Mouse (Mus musculus): ENCODE measurements around the gene Capn3. TPM values are rescaled to one million over a fixed set of nuclear protein-coding genes. Genes with fewer than 3 reads are reported as not detected.

The Capn3 gene
- polyA plus RNA-seq, 1 experiment from 2014 or later, result 0.59 TPM

DNA sequence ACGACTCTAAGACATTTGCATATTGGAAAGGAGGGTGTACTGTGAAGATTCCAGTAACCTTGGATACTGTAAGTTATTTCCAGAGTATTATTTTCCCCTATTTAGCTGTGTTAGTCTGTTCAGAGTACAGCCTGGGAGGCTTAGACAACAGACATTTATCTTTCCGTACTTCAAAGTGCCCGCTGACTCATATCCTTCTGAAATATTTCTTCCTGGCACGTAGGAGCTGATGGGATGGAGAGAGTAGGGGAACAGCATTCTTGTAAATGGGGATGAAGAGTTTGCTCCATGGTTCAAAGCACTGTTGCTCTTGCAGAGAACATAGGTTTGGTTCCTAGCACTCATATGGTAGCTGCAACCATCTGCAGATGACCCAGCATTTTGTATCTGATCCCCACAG is 3.2 kb upstream of the Capn3 start:
- Histone ChIP-seq H3K27me3 (ENCODE audit: control insufficient read depth, insufficient read depth, low read length) (no peaks in the 10 kb centered on the region), H3K9me3 (ENCODE audit: control insufficient read depth, low read length) (no peaks in the 10 kb centered on the region), H3K4me3 (ENCODE audit: low read depth, low read length) (no peak overlapping the region), H3K4me1 (ENCODE audit: control insufficient read depth, insufficient read depth, low read length) (no peaks in the 10 kb centered on the region), H3K9ac (replicated peaks; ENCODE audit: low read depth, low read length) (no peak overlapping the region), H3K27ac (ENCODE audit: low read depth, low read length) (no peak overlapping the region), H3K36me3 (ENCODE audit: control insufficient read depth, insufficient read depth, low read length) (no peaks in the 10 kb centered on the region), H3K4me2 (ENCODE audit: low read depth, low read length) (no peak overlapping the region)
- 83% methylated on average over 4 of the region's 4 CpGs for WGBS
- ATAC-seq (ENCODE audit: low read depth), result no peak

DNA sequence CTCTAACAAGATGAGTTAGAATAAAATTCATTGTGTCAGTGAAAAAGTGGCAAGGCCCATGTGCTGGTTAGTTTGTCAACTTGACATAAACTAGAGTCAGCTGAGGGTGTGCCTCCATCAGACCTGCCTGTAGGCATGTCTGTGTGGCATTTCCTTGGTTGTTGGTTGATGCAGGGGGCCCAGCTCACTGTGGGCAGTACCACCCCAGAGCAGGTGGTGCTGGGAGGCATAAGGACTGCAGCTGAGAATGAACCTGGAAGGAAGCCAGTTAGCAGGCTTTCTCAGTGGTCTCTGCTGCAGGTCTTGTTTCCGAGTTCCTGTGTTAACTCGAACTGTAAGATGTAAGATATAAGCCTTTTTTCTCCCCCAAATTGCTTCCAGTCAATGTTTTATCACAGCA is 832 bp upstream of the Capn3 start:
- no peaks in the 10 kb centered on the region for H3K4me1 ChIP-seq (ENCODE audit: control insufficient read depth, insufficient read depth, low read length)
- 76% methylated on average over 2 of the region's 2 CpGs for WGBS
- no peak for ATAC-seq (ENCODE audit: low read depth)

DNA sequence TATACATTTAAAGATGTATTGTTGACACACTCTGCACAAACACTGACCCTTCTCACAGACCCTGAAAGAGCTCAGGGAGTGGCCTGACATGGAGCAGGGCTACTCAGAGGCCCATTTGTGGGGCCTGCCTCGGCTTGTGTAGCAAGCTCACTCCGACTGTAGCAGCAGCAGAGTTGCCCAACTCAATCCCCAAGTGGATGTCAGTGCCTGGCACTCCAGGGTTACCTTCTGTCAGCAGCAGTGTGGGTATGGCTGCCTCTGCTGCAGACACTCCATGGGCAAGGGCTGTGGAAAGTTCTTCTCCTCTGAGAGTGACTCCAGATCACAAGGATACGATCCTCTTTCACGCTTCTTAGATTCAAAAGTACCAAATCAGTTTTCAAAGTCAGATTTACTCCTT is 4.4 kb downstream of the Capn3 start:
- no peak overlapping the region for H3K4me2 ChIP-seq (ENCODE audit: low read depth, low read length)

More for the DNA sequence above, 832 bp upstream of the Capn3 start:
- Histone ChIP-seq H3K9ac (replicated peaks; ENCODE audit: low read depth, low read length) (no peak overlapping the region), H3K36me3 (ENCODE audit: control insufficient read depth, insufficient read depth, low read length) (no peaks in the 10 kb centered on the region), H3K4me3 (ENCODE audit: low read depth, low read length) (no peak overlapping the region), H3K9me3 (ENCODE audit: control insufficient read depth, low read length) (no peaks in the 10 kb centered on the region), H3K27ac (ENCODE audit: low read depth, low read length) (no peak overlapping the region), H3K4me2 (ENCODE audit: low read depth, low read length) (no peak overlapping the region), H3K27me3 (ENCODE audit: control insufficient read depth, insufficient read depth, low read length) (no peaks in the 10 kb centered on the region)

DNA sequence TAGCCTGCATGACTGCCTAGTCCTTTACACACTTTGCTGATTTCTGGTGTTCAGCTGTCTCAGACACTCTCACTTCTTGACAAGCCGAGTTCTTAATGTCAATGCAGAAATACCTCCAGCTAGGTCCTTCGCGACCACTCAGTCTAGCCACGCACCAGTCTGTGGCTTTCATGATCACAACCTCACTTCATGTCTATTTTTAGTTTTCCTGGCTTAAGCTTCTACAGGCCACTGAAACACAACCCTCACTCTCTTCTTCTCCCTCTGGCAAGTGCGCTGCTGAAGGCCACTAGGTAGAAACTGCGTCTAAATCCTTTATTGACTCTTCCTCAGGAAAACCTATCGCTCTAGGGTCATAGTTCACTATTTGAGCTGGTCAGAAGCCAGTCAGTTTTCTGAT is 7.5 kb downstream of the Capn3 start:
- no peak overlapping the region for H3K4me2 ChIP-seq (ENCODE audit: low read depth, low read length)
- no peak overlapping the region for H3K4me3 ChIP-seq (ENCODE audit: low read depth, low read length)
- H3K27me3 ChIP-seq (ENCODE audit: control insufficient read depth, insufficient read depth, low read length), result no peaks in the 10 kb centered on the region
- no peaks in the 10 kb centered on the region for H3K4me1 ChIP-seq (ENCODE audit: control insufficient read depth, insufficient read depth, low read length)
- no peak overlapping the region for H3K27ac ChIP-seq (ENCODE audit: low read depth, low read length)
- H3K9ac ChIP-seq (replicated peaks; ENCODE audit: low read depth, low read length), result no peak overlapping the region
- H3K9me3 ChIP-seq (ENCODE audit: control insufficient read depth, low read length), result no peaks in the 10 kb centered on the region
- H3K36me3 ChIP-seq (ENCODE audit: control insufficient read depth, insufficient read depth, low read length), result no peaks in the 10 kb centered on the region
- no peak for ATAC-seq (ENCODE audit: low read depth)
- WGBS, result 92% methylated on average over 7 of the region's 7 CpGs

More for the DNA sequence above, 4.4 kb downstream of the Capn3 start:
- WGBS, result 92% methylated on average over 4 of the region's 4 CpGs
- Histone ChIP-seq H3K4me1 (ENCODE audit: control insufficient read depth, insufficient read depth, low read length) (no peaks in the 10 kb centered on the region), H3K9ac (replicated peaks; ENCODE audit: low read depth, low read length) (no peak overlapping the region), H3K4me3 (ENCODE audit: low read depth, low read length) (no peak overlapping the region), H3K9me3 (ENCODE audit: control insufficient read depth, low read length) (no peaks in the 10 kb centered on the region), H3K27me3 (ENCODE audit: control insufficient read depth, insufficient read depth, low read length) (no peaks in the 10 kb centered on the region), H3K27ac (ENCODE audit: low read depth, low read length) (no peak overlapping the region), H3K36me3 (ENCODE audit: control insufficient read depth, insufficient read depth, low read length) (no peaks in the 10 kb centered on the region)
- no peak for ATAC-seq (ENCODE audit: low read depth)

DNA sequence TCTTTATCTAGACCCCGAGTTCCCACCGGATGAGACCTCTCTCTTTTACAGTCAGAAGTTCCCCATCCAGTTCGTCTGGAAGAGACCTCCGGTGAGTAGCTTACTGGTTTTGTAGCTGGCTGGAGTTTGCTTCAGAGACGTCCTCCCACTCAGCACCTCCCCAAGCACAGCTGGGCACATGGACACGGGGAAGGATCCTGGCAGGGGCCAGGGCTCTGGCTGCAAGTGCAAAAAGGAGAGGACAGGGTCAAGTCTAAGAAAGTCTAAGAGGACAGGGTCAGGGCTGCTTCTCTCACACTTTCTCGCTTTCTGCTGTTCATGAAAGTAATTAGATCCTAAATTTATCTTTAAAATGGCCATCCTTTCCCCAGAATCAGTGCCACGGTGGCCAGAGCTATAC is 8.3 kb downstream of the Capn3 start:
- H3K9me3 ChIP-seq (ENCODE audit: control insufficient read depth, low read length), result no peaks in the 10 kb centered on the region
- no peak overlapping the region for H3K4me2 ChIP-seq (ENCODE audit: low read depth, low read length)
- H3K27me3 ChIP-seq (ENCODE audit: control insufficient read depth, insufficient read depth, low read length), result no peaks in the 10 kb centered on the region
- no peak overlapping the region for H3K27ac ChIP-seq (ENCODE audit: low read depth, low read length)
- H3K36me3 ChIP-seq (ENCODE audit: control insufficient read depth, insufficient read depth, low read length), result no peaks in the 10 kb centered on the region
- WGBS, result 75% methylated on average over 8 of the region's 8 CpGs
- ATAC-seq (ENCODE audit: low read depth), result no peak
- no peak overlapping the region for H3K4me3 ChIP-seq (ENCODE audit: low read depth, low read length)
- H3K9ac ChIP-seq (replicated peaks; ENCODE audit: low read depth, low read length), result no peak overlapping the region
- H3K4me1 ChIP-seq (ENCODE audit: control insufficient read depth, insufficient read depth, low read length), result no peaks in the 10 kb centered on the region

DNA sequence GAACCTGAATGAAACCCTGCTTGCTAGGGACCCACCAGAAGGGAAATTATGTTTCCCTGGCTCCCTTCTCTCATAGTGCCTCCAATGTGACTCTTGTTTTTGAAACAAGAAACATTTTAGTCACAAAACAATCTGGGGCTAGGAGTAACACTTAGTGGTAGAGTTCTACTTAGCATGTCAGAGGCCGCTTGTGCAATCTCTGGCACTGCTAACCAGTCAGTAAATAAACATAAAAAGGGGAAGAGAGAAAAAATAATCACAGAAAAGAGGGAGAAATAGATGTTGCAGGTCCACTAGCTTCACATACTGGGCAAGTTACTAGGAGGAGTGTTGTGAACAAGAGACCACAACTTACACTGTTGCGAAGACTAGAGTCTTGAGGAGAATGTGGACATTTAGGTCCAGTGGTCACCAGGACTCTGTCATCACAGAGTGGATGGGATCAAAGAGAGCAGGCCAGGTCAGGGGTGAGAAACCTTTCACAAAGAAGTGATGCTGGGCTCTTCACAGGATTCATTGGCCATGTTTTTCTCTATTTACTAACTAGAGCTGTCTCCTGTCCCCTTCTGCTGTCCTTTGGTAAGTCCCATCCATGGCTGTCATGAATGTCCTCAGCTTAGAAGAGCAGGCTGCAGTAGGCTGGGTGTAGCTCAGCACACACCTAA is 9.0 kb downstream of the Capn3 start:
- no peak for ATAC-seq (ENCODE audit: low read depth)
- no peak overlapping the region for H3K4me2 ChIP-seq (ENCODE audit: low read depth, low read length)
- no peaks in the 10 kb centered on the region for H3K36me3 ChIP-seq (ENCODE audit: control insufficient read depth, insufficient read depth, low read length)
- H3K9me3 ChIP-seq (ENCODE audit: control insufficient read depth, low read length), result no peaks in the 10 kb centered on the region
- WGBS, result 94% methylated on average over 2 of the region's 2 CpGs
- H3K9ac ChIP-seq (replicated peaks; ENCODE audit: low read depth, low read length), result no peak overlapping the region
- no peaks in the 10 kb centered on the region for H3K4me1 ChIP-seq (ENCODE audit: control insufficient read depth, insufficient read depth, low read length)
- no peaks in the 10 kb centered on the region for H3K27me3 ChIP-seq (ENCODE audit: control insufficient read depth, insufficient read depth, low read length)
- no peak overlapping the region for H3K27ac ChIP-seq (ENCODE audit: low read depth, low read length)
- no peak overlapping the region for H3K4me3 ChIP-seq (ENCODE audit: low read depth, low read length)

DNA sequence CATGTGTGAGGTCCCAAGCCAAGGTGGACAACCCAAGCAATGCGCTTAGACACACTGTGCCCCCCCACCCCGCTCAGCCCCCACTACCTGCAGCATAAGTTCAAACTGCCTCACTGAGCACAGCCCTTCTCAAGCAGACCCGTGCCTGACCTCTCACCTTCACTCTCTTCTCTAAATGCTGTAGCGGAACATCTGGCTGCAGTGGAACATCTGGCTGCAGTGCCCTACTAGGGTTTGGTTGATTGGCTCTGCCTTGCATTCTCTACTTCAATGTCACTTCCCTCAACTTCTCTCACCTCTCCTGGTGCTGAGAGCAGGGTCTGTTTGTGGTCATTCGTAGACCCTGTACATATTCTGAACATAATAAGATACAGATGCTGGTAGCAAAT is 9.6 kb downstream of the Capn3 start:
- ATAC-seq (ENCODE audit: low read depth), result no peak
- no peak overlapping the region for H3K4me2 ChIP-seq (ENCODE audit: low read depth, low read length)
- H3K9me3 ChIP-seq (ENCODE audit: control insufficient read depth, low read length), result no peaks in the 10 kb centered on the region
- no peaks in the 10 kb centered on the region for H3K36me3 ChIP-seq (ENCODE audit: control insufficient read depth, insufficient read depth, low read length)
- H3K9ac ChIP-seq (replicated peaks; ENCODE audit: low read depth, low read length), result no peak overlapping the region
- 86% methylated on average over 5 of the region's 5 CpGs for WGBS
- H3K4me3 ChIP-seq (ENCODE audit: low read depth, low read length), result no peak overlapping the region
- H3K27me3 ChIP-seq (ENCODE audit: control insufficient read depth, insufficient read depth, low read length), result no peaks in the 10 kb centered on the region
- no peak overlapping the region for H3K27ac ChIP-seq (ENCODE audit: low read depth, low read length)
- H3K4me1 ChIP-seq (ENCODE audit: control insufficient read depth, insufficient read depth, low read length), result no peaks in the 10 kb centered on the region

DNA sequence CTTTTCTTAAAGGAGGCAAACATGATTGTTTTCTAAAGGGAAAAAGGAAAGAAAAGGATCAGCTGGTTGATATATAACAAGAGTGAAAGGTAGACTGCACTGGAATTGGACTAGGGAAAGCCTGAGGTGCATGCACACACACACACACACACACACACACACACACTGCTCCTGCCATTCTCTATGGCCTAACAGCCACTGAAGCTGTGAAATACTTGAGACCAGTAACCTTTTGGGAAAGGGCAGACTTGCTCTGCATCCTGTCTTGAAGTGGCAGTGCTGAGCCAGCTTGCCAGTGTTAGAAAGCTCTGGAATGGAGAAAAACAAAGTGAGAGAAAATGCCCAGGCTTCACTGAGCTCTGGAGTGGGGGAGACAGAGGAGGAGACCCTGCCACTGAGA is 12.2 kb downstream of the Capn3 start:
- H3K9ac ChIP-seq (replicated peaks; ENCODE audit: low read depth, low read length), result no peak overlapping the region
- H3K27ac ChIP-seq (ENCODE audit: low read depth, low read length), result no peak overlapping the region
- no peak overlapping the region for H3K4me2 ChIP-seq (ENCODE audit: low read depth, low read length)
- no peaks in the 10 kb centered on the region for H3K36me3 ChIP-seq (ENCODE audit: control insufficient read depth, insufficient read depth, low read length)
- no peak for ATAC-seq (ENCODE audit: low read depth)
- H3K4me1 ChIP-seq (ENCODE audit: control insufficient read depth, insufficient read depth, low read length), result no peaks in the 10 kb centered on the region
- no peaks in the 10 kb centered on the region for H3K9me3 ChIP-seq (ENCODE audit: control insufficient read depth, low read length)
- no peaks in the 10 kb centered on the region for H3K27me3 ChIP-seq (ENCODE audit: control insufficient read depth, insufficient read depth, low read length)
- no peak overlapping the region for H3K4me3 ChIP-seq (ENCODE audit: low read depth, low read length)

DNA sequence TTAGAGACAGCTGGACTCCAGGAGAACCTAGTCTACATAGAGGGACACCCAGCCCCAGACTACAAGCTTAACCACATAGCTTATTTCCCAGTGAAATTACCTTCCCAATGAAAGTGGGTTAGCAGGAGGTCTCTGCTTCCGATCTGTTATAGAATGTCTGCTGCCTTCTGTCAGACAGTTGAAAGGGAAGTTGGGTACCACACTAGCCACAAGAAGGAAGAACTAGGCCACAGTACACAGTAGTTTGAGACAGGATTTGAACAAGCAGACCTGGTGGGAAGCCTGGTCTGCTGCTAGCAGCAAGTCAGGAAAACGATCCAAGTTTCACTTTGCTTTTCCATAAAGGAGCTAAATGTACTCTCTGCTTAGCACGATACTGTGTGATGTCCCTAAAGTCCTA is 13.4 kb downstream of the Capn3 start:
- ATAC-seq (ENCODE audit: low read depth), result no peak
- Histone ChIP-seq H3K27me3 (ENCODE audit: control insufficient read depth, insufficient read depth, low read length) (no peaks in the 10 kb centered on the region), H3K4me2 (ENCODE audit: low read depth, low read length) (no peak overlapping the region), H3K9me3 (ENCODE audit: control insufficient read depth, low read length) (no peaks in the 10 kb centered on the region), H3K36me3 (ENCODE audit: control insufficient read depth, insufficient read depth, low read length) (no peaks in the 10 kb centered on the region), H3K4me3 (ENCODE audit: low read depth, low read length) (no peak overlapping the region), H3K9ac (replicated peaks; ENCODE audit: low read depth, low read length) (no peak overlapping the region), H3K27ac (ENCODE audit: low read depth, low read length) (no peak overlapping the region), H3K4me1 (ENCODE audit: control insufficient read depth, insufficient read depth, low read length) (no peaks in the 10 kb centered on the region)
- WGBS, result 98% methylated on average over 3 of the region's 3 CpGs

Data from neural tube, embryonic 14.5 days (tissue).